Mouse (Mus musculus) ES-Bruce4 (cell line): ENCODE measurements at regions not wholly inside any gene's neighbourhood (a gene's known extent, or its start where the extent isn't known, plus 50 kb on each side); places are given as distances from the start of the nearest gene placed in this dataset.

ENCODE experiments used
- CTCF ChIP-seq: IDR thresholded peaks from one replicate; pipeline ENCODE4 v1.8.1; 2011; ENCODE audit warnings: low read depth, low read length
- EP300 ChIP-seq: IDR thresholded peaks from 2 replicates; pipeline ENCODE4 v1.6.1; 2011; ENCODE audit warnings: low read depth, low read length; ENCODE audit not compliant: insufficient read depth
- POLR2A ChIP-seq: IDR thresholded peaks from one replicate; pipeline ENCODE4 v1.8.1; 2011; ENCODE audit warnings: low read length; ENCODE audit not compliant: insufficient read depth

GRCm38 (mm10) chr17:4445606-4446005, 548.5 kb upstream of the Arid1b start:
- no peak for TF ChIP-seq POLR2A
- no peak for TF ChIP-seq CTCF
- no peak for TF ChIP-seq EP300
